Mouse (Mus musculus) midbrain, embryonic 12.5 days (tissue): Measurements from ENCODE around the gene Alcam. TPM values are rescaled to one million over a fixed set of nuclear protein-coding genes. Genes with fewer than 3 reads are reported as not detected.
A peak's percentile ranks its signal among the peaks of the same experiment; 100 is the strongest.

Experiments used
- ATAC-seq: fragments of 200-750 bp; cut with Nextera tagmentation; 2 replicates; pipeline ENCODE4 v1.8.0; 2017; ENCODE audit warnings: low read depth, moderate TSS enrichment, moderate library complexity; ENCODE audit not compliant: low FRiP score
- H3K27ac ChIP-seq: fragments of 300-500 bp; sonication (generic); replicated peaks from 2 replicates; pipeline ENCODE4 v1.5.1; 2016; ENCODE audit warnings: mild to moderate bottlenecking
- H3K27me3 ChIP-seq: fragments of 300-500 bp; sonication (generic); 2 replicates; pipeline ENCODE4 v1.6.1; 2016; ENCODE audit warnings: mild to moderate bottlenecking
- H3K36me3 ChIP-seq: fragments of 300-500 bp; sonication (generic); 2 replicates; pipeline ENCODE4 v1.6.1; 2016
- H3K4me1 ChIP-seq: fragments of 300-500 bp; sonication (generic); 2 replicates; pipeline ENCODE4 v1.6.1; 2016
- H3K4me2 ChIP-seq: fragments of 300-500 bp; sonication (generic); replicated peaks from 2 replicates; pipeline ENCODE4 v1.6.1; 2016; ENCODE audit warnings: mild to moderate bottlenecking, moderate library complexity
- H3K4me3 ChIP-seq: fragments of 300-500 bp; sonication (generic); 2 replicates; pipeline ENCODE4 v1.5.1; 2016; ENCODE audit warnings: mild to moderate bottlenecking
- H3K9ac ChIP-seq: fragments of 300-500 bp; sonication (generic); replicated peaks from 2 replicates; pipeline ENCODE4 v1.6.1; 2016; ENCODE audit warnings: mild to moderate bottlenecking, moderate library complexity
- H3K9me3 ChIP-seq: fragments of 300-500 bp; sonication (generic); 2 replicates; pipeline ENCODE4 v1.6.1; 2016; ENCODE audit warnings: mild to moderate bottlenecking
- WGBS: fragments of 180-500 bp; shearing (Covaris S2); methylation state at CpG from one replicate; pipeline ENCODE4 v1.1.7; 2016; 5-methylcytosine and 5-hydroxymethylcytosine counted together
- polyA plus RNA-seq: library from polyadenylated mRNA; unstranded; fragments of >200 nt; fragmentation: Nextera tagmentation; extraction: Ambion mirVana; gene quantifications from 2 replicates; pipeline ENCODE4 v1.2.1, GENCODE M21; 2016

Gene Alcam
- polyA plus RNA-seq, 1 experiment from 2014 or later, result 37.7 TPM

- H3K9me3 ChIP-seq, result no peaks in the 10 kb centered on the region
- no peak overlapping the region for H3K4me2 ChIP-seq
- no peaks in the 10 kb centered on the region for H3K4me1 ChIP-seq
- H3K27ac ChIP-seq, result no peak overlapping the region
- H3K27me3 ChIP-seq, result no peaks in the 10 kb centered on the region
- 71% methylated on average over 2 of the region's 2 CpGs for WGBS
- no peaks in the 10 kb centered on the region for H3K36me3 ChIP-seq
- H3K4me3 ChIP-seq, result no peak overlapping the region
- ATAC-seq, result no peak
- H3K9ac ChIP-seq, result no peak overlapping the region
Measured at GRCm38 (mm10) chr16:52405272-52405671, 48.6 kb downstream of the Alcam start.

GRCm38 (mm10) chr16:52399112-52399511, 54.8 kb downstream of the Alcam start:
- Histone ChIP-seq H3K9me3 (no peaks in the 10 kb centered on the region), H3K9ac (no peak overlapping the region), H3K27ac (no peak overlapping the region), H3K27me3 (no peaks in the 10 kb centered on the region), H3K36me3 (no peaks in the 10 kb centered on the region), H3K4me1 (no peaks in the 10 kb centered on the region), H3K4me3 (no peak overlapping the region), H3K4me2 (no peak overlapping the region)
- WGBS, result 83% methylated on average over 3 of the region's 3 CpGs
- no peak for ATAC-seq

- Histone ChIP-seq H3K4me3 (no peak overlapping the region), H3K36me3 (no peaks in the 10 kb centered on the region), H3K4me1 (0 out of 2 replicates have a peak, but pooled peaks cover 6% of the 10 kb centered on the region), H3K4me2 (no peak overlapping the region), H3K27ac (no peak overlapping the region), H3K9ac (no peak overlapping the region), H3K27me3 (no peaks in the 10 kb centered on the region), H3K9me3 (no peaks in the 10 kb centered on the region)
- WGBS, result 65% methylated on average over 5 of the region's 5 CpGs
- no peak; the same call in 1 of the 2 replicates for ATAC-seq
Measured at GRCm38 (mm10) chr16:52386781-52387300, 67.0 kb downstream of the Alcam start.

- ATAC-seq, result peak; percentile 53; the same call in 1 of the 2 replicates
Measured at GRCm38 (mm10) chr16:52383456-52384185, 70.3 kb downstream of the Alcam start.

GRCm38 (mm10) chr16:52378811-52379597, 74.9 kb downstream of the Alcam start:
- no peaks in the 10 kb centered on the region for H3K36me3 ChIP-seq
- no peaks in the 10 kb centered on the region for H3K9me3 ChIP-seq
- no peaks in the 10 kb centered on the region for H3K27me3 ChIP-seq
- no peak overlapping the region for H3K4me2 ChIP-seq
- WGBS, result 73% methylated on average over 7 of the region's 7 CpGs
- H3K4me1 ChIP-seq, result no peaks in the 10 kb centered on the region
- no peak overlapping the region for H3K27ac ChIP-seq
- no peak for ATAC-seq
- no peak overlapping the region for H3K9ac ChIP-seq
- no peak overlapping the region for H3K4me3 ChIP-seq

More at GRCm38 (mm10) chr16:52383456-52384185, 70.3 kb downstream of the Alcam start:
- no peaks in the 10 kb centered on the region for H3K36me3 ChIP-seq
- H3K9ac ChIP-seq, result no peak overlapping the region
- H3K4me2 ChIP-seq, result no peak overlapping the region
- H3K27ac ChIP-seq, result no peak overlapping the region
- no peaks in the 10 kb centered on the region for H3K27me3 ChIP-seq
- WGBS, result 71% methylated on average over 13 of the region's 13 CpGs
- 0 out of 2 replicates have a peak, but pooled peaks cover 6% of the 10 kb centered on the region for H3K4me1 ChIP-seq
- no peak overlapping the region for H3K4me3 ChIP-seq
- no peaks in the 10 kb centered on the region for H3K9me3 ChIP-seq

- Histone ChIP-seq H3K9ac (no peak overlapping the region), H3K4me1 (no peaks in the 10 kb centered on the region), H3K36me3 (no peaks in the 10 kb centered on the region), H3K9me3 (no peaks in the 10 kb centered on the region), H3K4me3 (no peak overlapping the region), H3K27ac (no peak overlapping the region), H3K27me3 (no peaks in the 10 kb centered on the region), H3K4me2 (no peak overlapping the region)
- ATAC-seq, result no peak
- WGBS, result 95% methylated on average over 2 of the region's 2 CpGs
Measured at GRCm38 (mm10) chr16:52376827-52377226, 77.0 kb downstream of the Alcam start.

GRCm38 (mm10) chr16:52371956-52372355, 81.9 kb downstream of the Alcam start:
- no peak overlapping the region for H3K9ac ChIP-seq
- no peaks in the 10 kb centered on the region for H3K27me3 ChIP-seq
- no peak overlapping the region for H3K4me2 ChIP-seq
- H3K4me3 ChIP-seq, result no peak overlapping the region
- WGBS, result 88% methylated on average over 2 of the region's 2 CpGs
- no peaks in the 10 kb centered on the region for H3K4me1 ChIP-seq
- no peak for ATAC-seq
- H3K27ac ChIP-seq, result no peak overlapping the region
- H3K9me3 ChIP-seq, result no peaks in the 10 kb centered on the region
- no peaks in the 10 kb centered on the region for H3K36me3 ChIP-seq

- no peak overlapping the region for H3K4me3 ChIP-seq
- H3K4me1 ChIP-seq, result no peaks in the 10 kb centered on the region
- no peak overlapping the region for H3K27ac ChIP-seq
- H3K9me3 ChIP-seq, result no peaks in the 10 kb centered on the region
- no peaks in the 10 kb centered on the region for H3K27me3 ChIP-seq
- no peak overlapping the region for H3K4me2 ChIP-seq
- no peak for ATAC-seq
- H3K36me3 ChIP-seq, result no peaks in the 10 kb centered on the region
- no peak overlapping the region for H3K9ac ChIP-seq
- 94% methylated on average over 4 of the region's 5 CpGs for WGBS
Measured at GRCm38 (mm10) chr16:52368521-52368920, 85.4 kb downstream of the Alcam start.

- Histone ChIP-seq H3K9me3 (no peaks in the 10 kb centered on the region), H3K27me3 (no peaks in the 10 kb centered on the region), H3K36me3 (no peaks in the 10 kb centered on the region), H3K4me3 (no peak overlapping the region), H3K4me2 (no peak overlapping the region), H3K9ac (no peak overlapping the region), H3K27ac (no peak overlapping the region), H3K4me1 (no peaks in the 10 kb centered on the region)
- no peak for ATAC-seq
- 95% methylated on average over 4 of the region's 4 CpGs for WGBS
Measured at GRCm38 (mm10) chr16:52366915-52367314, 87.0 kb downstream of the Alcam start.

GRCm38 (mm10) chr16:52363944-52364511, 89.8 kb downstream of the Alcam start:
- no peaks in the 10 kb centered on the region for H3K4me1 ChIP-seq
- H3K27ac ChIP-seq, result no peak overlapping the region
- no peak overlapping the region for H3K4me2 ChIP-seq
- no peak overlapping the region for H3K4me3 ChIP-seq
- no peaks in the 10 kb centered on the region for H3K36me3 ChIP-seq
- H3K9ac ChIP-seq, result no peak overlapping the region
- WGBS, result 83% methylated on average over 4 of the region's 4 CpGs
- no peaks in the 10 kb centered on the region for H3K27me3 ChIP-seq
- H3K9me3 ChIP-seq, result no peaks in the 10 kb centered on the region
- ATAC-seq, result no peak

GRCm38 (mm10) chr16:52343467-52344033, 110.3 kb downstream of the Alcam start:
- Histone ChIP-seq H3K4me1 (no peaks in the 10 kb centered on the region), H3K36me3 (no peaks in the 10 kb centered on the region), H3K9me3 (no peaks in the 10 kb centered on the region), H3K27ac (no peak overlapping the region), H3K4me3 (no peak overlapping the region), H3K4me2 (no peak overlapping the region), H3K27me3 (no peaks in the 10 kb centered on the region), H3K9ac (no peak overlapping the region)
- no peak for ATAC-seq
- WGBS, result 80% methylated on average over 2 of the region's 2 CpGs
